Mouse (Mus musculus) lung, embryonic 14.5 days (tissue): ENCODE measurements around the gene Cacna1c. TPM values are rescaled to one million over a fixed set of nuclear protein-coding genes. Genes with fewer than 3 reads are reported as not detected.
"Not testable (repeated sequence)": the region's sequence is repeated elsewhere in the genome, so short reads cannot be mapped to it uniquely, and the experiment has no call there.

ENCODE experiments used
- ATAC-seq: fragments of 200-750 bp; cut with Nextera tagmentation; 2 replicates; pipeline ENCODE4 v1.8.0; 2017; ENCODE audit warnings: mild to moderate bottlenecking, moderate TSS enrichment, moderate library complexity; ENCODE audit not compliant: insufficient read depth
- DNase-seq: peaks from one replicate; pipeline ENCODE4 v3.0.0-alpha.2; 2015
- H3K27ac ChIP-seq: fragments of 300-500 bp; sonication (generic); 2 replicates; pipeline ENCODE4 v1.5.1; 2014; ENCODE audit warnings: low read depth, mild to moderate bottlenecking, moderate library complexity
- H3K27me3 ChIP-seq: fragments of 300-500 bp; sonication (generic); 2 replicates; pipeline ENCODE4 v1.6.1; 2014; ENCODE audit warnings: low read length, control low read depth; ENCODE audit not compliant: insufficient read depth
- H3K36me3 ChIP-seq: fragments of 300-500 bp; sonication (generic); 2 replicates; pipeline ENCODE4 v1.6.1; 2014; ENCODE audit warnings: control low read depth; ENCODE audit not compliant: insufficient read depth
- H3K4me1 ChIP-seq: fragments of 300-500 bp; sonication (generic); 2 replicates; pipeline ENCODE4 v1.6.1; 2014; ENCODE audit warnings: antibody characterized with exemption, control low read depth; ENCODE audit not compliant: insufficient read depth
- H3K4me2 ChIP-seq: fragments of 300-500 bp; sonication (generic); 2 replicates; pipeline ENCODE4 v1.6.1; 2014; ENCODE audit warnings: mild to moderate bottlenecking
- H3K4me3 ChIP-seq: fragments of 300-500 bp; sonication (generic); 2 replicates; pipeline ENCODE4 v1.5.1; 2014; ENCODE audit warnings: low read depth, low read length
- H3K9ac ChIP-seq: fragments of 300-500 bp; sonication (generic); 2 replicates; pipeline ENCODE4 v1.6.1; 2014
- H3K9me3 ChIP-seq: fragments of 300-500 bp; sonication (generic); 2 replicates; pipeline ENCODE4 v1.6.1; 2016; ENCODE audit warnings: low read depth, low read length, control low read depth
- CTCF ChIP-seq: IDR thresholded peaks from 2 replicates; pipeline ENCODE4 v1.5.1; 2016; ENCODE audit warnings: antibody characterized with exemption, low read depth
- WGBS: fragments of 180-500 bp; shearing (Covaris S2); extraction: QIAGEN DNeasy Blood & Tissue Kit; methylation state at CpG from one replicate; pipeline ENCODE4 v1.1.7; 2014; 5-methylcytosine and 5-hydroxymethylcytosine counted together
- polyA plus RNA-seq: library from polyadenylated mRNA; unstranded; fragments of >200 nt; fragmentation: Nextera tagmentation; extraction: Ambion mirVana; gene quantifications from 2 replicates; pipeline ENCODE4 v1.2.1, GENCODE M21; 2014

The Cacna1c gene
- polyA plus RNA-seq, 1 experiment from 2014 or later: 10.6 TPM

GRCm38 (mm10) chr6:118594833-118595680 lies 601.2 kb downstream of the Cacna1c start:
- no peak for TF ChIP-seq CTCF
- Histone ChIP-seq H3K36me3 (peaks cover 18% of the 10 kb centered on the region; the same call in 1 of the 2 replicates), H3K4me1 (no peaks in the 10 kb centered on the region), H3K9me3 (no peaks in the 10 kb centered on the region), H3K4me3 (no peak overlapping the region), H3K27ac (no peak overlapping the region), H3K27me3 (no peaks in the 10 kb centered on the region), H3K9ac (no peak overlapping the region), H3K4me2 (no peak overlapping the region)
- no peak for ATAC-seq
- WGBS: 69% methylated on average over 10 of the region's 10 CpGs
- peak; percentile 30 for DNase-seq

DNA sequence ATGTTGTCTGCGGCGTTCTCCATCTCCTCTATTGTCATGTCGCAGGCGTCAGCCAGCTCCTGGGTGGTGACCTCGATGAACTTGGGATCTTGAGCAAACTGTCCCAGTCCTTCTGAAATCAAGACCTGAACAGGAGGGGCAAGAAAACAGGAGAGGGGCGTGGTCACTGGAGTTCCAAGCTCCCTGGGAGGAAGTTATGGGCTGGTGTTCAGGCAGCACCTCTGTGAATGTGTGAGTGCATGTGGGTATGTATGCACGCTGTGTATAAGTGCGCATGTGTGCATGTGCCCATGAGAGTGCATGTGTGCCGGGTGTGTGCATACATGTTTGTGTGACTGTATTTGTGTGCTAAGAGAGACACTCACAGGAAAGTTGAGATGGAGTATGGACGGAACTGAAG lies 602.1 kb downstream of the Cacna1c start:
- Histone ChIP-seq H3K4me1 (no peaks in the 10 kb centered on the region), H3K27me3 (no peaks in the 10 kb centered on the region), H3K9ac (peak overlapping the region; percentile 30; the same call in 1 of the 2 replicates), H3K4me2 (peak overlapping the region; percentile 63), H3K4me3 (peak overlapping the region; percentile 38), H3K36me3 (peaks cover 15% of the 10 kb centered on the region; the same call in 1 of the 2 replicates), H3K9me3 (no peaks in the 10 kb centered on the region), H3K27ac (no peak overlapping the region)
- DNase-seq (peak; percentile 9), ATAC-seq (peak; percentile 30; the same call in 1 of the 2 replicates)
- 35% methylated on average over 10 of the region's 10 CpGs for WGBS
- no peak for TF ChIP-seq CTCF

DNA sequence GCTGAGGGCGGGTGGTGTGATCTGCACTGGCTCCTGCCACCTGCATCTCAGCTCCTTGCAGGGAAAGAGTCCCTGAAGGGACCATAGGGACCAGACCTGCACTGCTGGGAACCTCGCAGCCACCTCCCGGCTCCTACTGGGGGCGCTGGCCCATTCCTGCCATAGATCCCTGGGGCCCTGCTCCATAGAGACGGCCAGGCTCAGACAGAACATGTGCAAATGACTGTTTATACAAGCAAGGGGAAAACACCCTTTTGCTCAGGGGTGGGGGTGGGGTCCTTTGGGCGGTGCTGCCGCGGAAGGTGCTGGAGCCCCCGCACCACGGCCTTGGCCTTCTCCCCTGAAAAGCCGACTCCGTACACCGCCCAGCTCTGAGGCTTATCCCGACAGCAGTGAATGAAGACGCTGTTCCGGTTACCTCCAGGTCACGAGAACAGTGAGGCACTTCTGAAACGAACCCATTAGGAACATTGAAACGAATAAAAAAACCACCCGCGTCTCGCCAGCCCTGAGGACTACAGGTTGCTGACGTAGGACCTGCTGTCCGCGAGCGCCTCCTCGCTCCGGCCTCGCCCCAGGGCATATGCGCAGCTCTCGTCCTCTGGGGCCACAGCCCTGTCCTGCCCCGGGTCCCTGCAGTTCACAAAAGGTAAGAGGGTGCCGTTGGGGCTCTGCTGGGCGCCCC lies 602.7 kb downstream of the Cacna1c start:
- Histone ChIP-seq H3K4me1 (no peaks in the 10 kb centered on the region), H3K36me3 (peaks cover 9% of the 10 kb centered on the region; the same call in 1 of the 2 replicates), H3K9ac (peak overlapping the region; percentile 30), H3K9me3 (no peaks in the 10 kb centered on the region), H3K4me2 (peak overlapping the region; percentile 63), H3K4me3 (peak overlapping the region; percentile 38), H3K27me3 (no peaks in the 10 kb centered on the region), H3K27ac (no peak overlapping the region)
- TF ChIP-seq CTCF: peak; percentile 33
- DNase-seq (peak; percentile 43), ATAC-seq (peak; percentile 84)
- 6% methylated on average over 34 of the region's 34 CpGs for WGBS

- DNase-seq (no peak), ATAC-seq (no peak)
- WGBS: 36% methylated on average over 21 of the region's 21 CpGs
- Histone ChIP-seq H3K27ac (no peak overlapping the region), H3K9ac (peak overlapping the region; percentile 30), H3K4me2 (peak overlapping the region; percentile 63), H3K4me1 (no peaks in the 10 kb centered on the region), H3K27me3 (no peaks in the 10 kb centered on the region), H3K36me3 (peaks cover 9% of the 10 kb centered on the region; the same call in 1 of the 2 replicates), H3K4me3 (peak overlapping the region; percentile 38), H3K9me3 (no peaks in the 10 kb centered on the region)
- no peak for TF ChIP-seq CTCF
Observed at GRCm38 (mm10) chr6:118592662-118593376, 603.4 kb downstream of the Cacna1c start.

DNA sequence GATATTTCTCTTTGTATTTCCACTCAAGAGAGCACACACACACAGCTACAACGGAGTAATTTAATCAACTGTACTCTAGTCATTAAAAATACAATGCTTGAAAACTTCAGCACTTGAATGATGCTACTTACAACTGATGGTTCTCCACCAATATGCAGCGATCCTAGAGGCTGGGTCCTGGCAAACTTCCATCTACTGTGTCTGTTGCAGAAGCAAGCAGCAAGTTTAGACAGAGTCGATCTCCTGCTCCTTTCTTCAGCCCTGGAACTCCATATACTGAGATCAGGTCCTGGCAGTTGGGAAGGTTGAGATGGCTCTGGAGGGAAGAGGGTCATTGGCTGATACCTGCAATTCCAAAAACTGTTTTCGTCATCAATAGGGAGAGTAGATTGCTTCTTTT lies 617.5 kb downstream of the Cacna1c start:
- not testable (repeated sequence) for H3K4me3 ChIP-seq, H3K4me2 ChIP-seq, H3K9me3 ChIP-seq, ATAC-seq, H3K27ac ChIP-seq, H3K27me3 ChIP-seq, DNase-seq, H3K36me3 ChIP-seq, H3K9ac ChIP-seq, H3K4me1 ChIP-seq
- 79% methylated on average over 4 of the region's 4 CpGs for WGBS

GRCm38 (mm10) chr6:118574351-118574750 lies 621.9 kb downstream of the Cacna1c start:
- Histone ChIP-seq H3K36me3 (no peaks in the 10 kb centered on the region), H3K9me3 (no peaks in the 10 kb centered on the region), H3K4me1 (no peaks in the 10 kb centered on the region), H3K27me3 (no peaks in the 10 kb centered on the region), H3K4me3 (no peak overlapping the region), H3K27ac (no peak overlapping the region), H3K9ac (no peak overlapping the region), H3K4me2 (no peak overlapping the region)
- no peak for TF ChIP-seq CTCF
- DNase-seq (peak; percentile 57), ATAC-seq (peak; percentile 63)
- 68% methylated on average over 6 of the region's 6 CpGs for WGBS
